Mouse (Mus musculus): ENCODE results near the gene Rab26. TPM values are rescaled to one million over a fixed set of nuclear protein-coding genes. Genes with fewer than 3 reads are reported as not detected.

Rab26 gene
- polyA plus RNA-seq, 1 experiment from 2014 or later: 1.6 TPM

GRCm38 (mm10) chr17:24544613-24545012 lies 10.6 kb upstream of the Rab26 start:
- no peak for ATAC-seq (ENCODE audit: low FRiP score, low read depth)
- H3K27ac ChIP-seq: no peak overlapping the region
- H3K4me2 ChIP-seq (replicated peaks): peak overlapping the region; percentile 41
- H3K36me3 ChIP-seq: no peaks in the 10 kb centered on the region
- H3K27me3 ChIP-seq (replicated peaks): peaks cover 17% of the 10 kb centered on the region
- 21% methylated on average over 12 of the region's 12 CpGs for WGBS
- H3K4me1 ChIP-seq: peaks cover 12% of the 10 kb centered on the region; the same call in 1 of the 2 replicates
- 0 out of 2 replicates have a peak overlapping the region, but pooled peaks have one; percentile 7 for H3K4me3 ChIP-seq
- no peaks in the 10 kb centered on the region for H3K9me3 ChIP-seq
- H3K9ac ChIP-seq: no peak overlapping the region

GRCm38 (mm10) chr17:24540375-24540774 lies 6.4 kb upstream of the Rab26 start:
- Histone ChIP-seq H3K9ac (no peak overlapping the region), H3K4me2 (replicated peaks) (no peak overlapping the region), H3K4me3 (no peak overlapping the region), H3K27ac (no peak overlapping the region), H3K9me3 (no peaks in the 10 kb centered on the region), H3K36me3 (no peaks in the 10 kb centered on the region), H3K27me3 (replicated peaks) (0 out of 2 replicates have a peak, but pooled peaks cover 3% of the 10 kb centered on the region), H3K4me1 (peaks cover 9% of the 10 kb centered on the region)
- WGBS: 8% methylated on average over 3 of the region's 3 CpGs
- no peak for ATAC-seq (ENCODE audit: low FRiP score, low read depth)

- no peak overlapping the region for H3K27ac ChIP-seq
- 74% methylated on average over 8 of the region's 8 CpGs for WGBS
- H3K27me3 ChIP-seq (replicated peaks): no peaks in the 10 kb centered on the region
- no peak overlapping the region for H3K4me3 ChIP-seq
- H3K4me2 ChIP-seq (replicated peaks): no peak overlapping the region
- no peak for ATAC-seq (ENCODE audit: low FRiP score, low read depth)
- no peak overlapping the region for H3K9ac ChIP-seq
- H3K9me3 ChIP-seq: no peaks in the 10 kb centered on the region
- H3K4me1 ChIP-seq: peaks cover 5% of the 10 kb centered on the region; the same call in 1 of the 2 replicates
- H3K36me3 ChIP-seq: no peaks in the 10 kb centered on the region
These were observed 4.9 kb upstream of the Rab26 start for GRCm38 (mm10) chr17:24538950-24539349.

- Histone ChIP-seq H3K9me3 (no peaks in the 10 kb centered on the region), H3K27ac (no peak overlapping the region), H3K4me2 (replicated peaks) (no peak overlapping the region), H3K27me3 (replicated peaks) (no peaks in the 10 kb centered on the region), H3K36me3 (no peaks in the 10 kb centered on the region), H3K4me3 (no peak overlapping the region), H3K4me1 (peaks cover 17% of the 10 kb centered on the region), H3K9ac (no peak overlapping the region)
- ATAC-seq (ENCODE audit: low FRiP score, low read depth): no peak
- WGBS: 46% methylated on average over 3 of the region's 3 CpGs
These were observed 3.5 kb upstream of the Rab26 start for GRCm38 (mm10) chr17:24537536-24537935.

GRCm38 (mm10) chr17:24535300-24535699 lies 1.3 kb upstream of the Rab26 start:
- Histone ChIP-seq H3K4me1 (peaks cover 26% of the 10 kb centered on the region), H3K27ac (no peak overlapping the region), H3K27me3 (replicated peaks) (no peaks in the 10 kb centered on the region), H3K9me3 (no peaks in the 10 kb centered on the region), H3K4me2 (replicated peaks) (no peak overlapping the region), H3K4me3 (no peak overlapping the region), H3K9ac (no peak overlapping the region), H3K36me3 (peaks cover 5% of the 10 kb centered on the region; the same call in 1 of the 2 replicates)
- WGBS: 51% methylated on average over 5 of the region's 5 CpGs
- ATAC-seq (ENCODE audit: low FRiP score, low read depth): no peak

GRCm38 (mm10) chr17:24533099-24533992 lies 664 bp downstream of the Rab26 start:
- WGBS: 6% methylated on average over 53 of the region's 53 CpGs
- Histone ChIP-seq H3K36me3 (peaks cover 7% of the 10 kb centered on the region; the same call in 1 of the 2 replicates), H3K4me3 (peak overlapping the region; percentile 26), H3K27ac (no peak overlapping the region), H3K27me3 (replicated peaks) (no peaks in the 10 kb centered on the region), H3K9me3 (no peaks in the 10 kb centered on the region), H3K4me1 (peaks cover 45% of the 10 kb centered on the region), H3K4me2 (replicated peaks) (peak overlapping the region; percentile 68), H3K9ac (0 out of 2 replicates have a peak overlapping the region, but pooled peaks have one; percentile 29)
- ATAC-seq (ENCODE audit: low FRiP score, low read depth): peak; percentile 41; the same call in 1 of the 2 replicates

GRCm38 (mm10) chr17:24532045-24532444 lies 2.0 kb downstream of the Rab26 start:
- 0 out of 2 replicates have a peak overlapping the region, but pooled peaks have one; percentile 14 for H3K9ac ChIP-seq
- WGBS: 78% methylated on average over 7 of the region's 7 CpGs
- no peak overlapping the region for H3K27ac ChIP-seq
- peaks cover 7% of the 10 kb centered on the region; the same call in 1 of the 2 replicates for H3K36me3 ChIP-seq
- no peak overlapping the region for H3K4me2 ChIP-seq (replicated peaks)
- ATAC-seq (ENCODE audit: low FRiP score, low read depth): no peak
- H3K27me3 ChIP-seq (replicated peaks): no peaks in the 10 kb centered on the region
- H3K4me3 ChIP-seq: no peak overlapping the region
- no peaks in the 10 kb centered on the region for H3K9me3 ChIP-seq
- peaks cover 42% of the 10 kb centered on the region for H3K4me1 ChIP-seq

GRCm38 (mm10) chr17:24531064-24531463 lies 2.9 kb downstream of the Rab26 start:
- WGBS: 69% methylated on average over 3 of the region's 3 CpGs
- Histone ChIP-seq H3K27ac (no peak overlapping the region), H3K4me2 (replicated peaks) (no peak overlapping the region), H3K4me3 (no peak overlapping the region), H3K4me1 (peaks cover 52% of the 10 kb centered on the region), H3K36me3 (peaks cover 7% of the 10 kb centered on the region; the same call in 1 of the 2 replicates), H3K9ac (no peak overlapping the region), H3K27me3 (replicated peaks) (no peaks in the 10 kb centered on the region), H3K9me3 (no peaks in the 10 kb centered on the region)
- no peak for ATAC-seq (ENCODE audit: low FRiP score, low read depth)

- peak overlapping the region; percentile 90 for H3K4me2 ChIP-seq (replicated peaks)
- no peak overlapping the region for H3K27ac ChIP-seq
- no peaks in the 10 kb centered on the region for H3K27me3 ChIP-seq (replicated peaks)
- no peaks in the 10 kb centered on the region for H3K9me3 ChIP-seq
- ATAC-seq (ENCODE audit: low FRiP score, low read depth): no peak
- 22% methylated on average over 8 of the region's 8 CpGs for WGBS
- 0 out of 2 replicates have a peak overlapping the region, but pooled peaks have one; percentile 9 for H3K4me3 ChIP-seq
- peak overlapping the region; percentile 58; the same call in 1 of the 2 replicates for H3K9ac ChIP-seq
- peaks cover 52% of the 10 kb centered on the region for H3K4me1 ChIP-seq
- peaks cover 7% of the 10 kb centered on the region; the same call in 1 of the 2 replicates for H3K36me3 ChIP-seq
These were observed 3.5 kb downstream of the Rab26 start for GRCm38 (mm10) chr17:24530361-24531050.

DNA sequence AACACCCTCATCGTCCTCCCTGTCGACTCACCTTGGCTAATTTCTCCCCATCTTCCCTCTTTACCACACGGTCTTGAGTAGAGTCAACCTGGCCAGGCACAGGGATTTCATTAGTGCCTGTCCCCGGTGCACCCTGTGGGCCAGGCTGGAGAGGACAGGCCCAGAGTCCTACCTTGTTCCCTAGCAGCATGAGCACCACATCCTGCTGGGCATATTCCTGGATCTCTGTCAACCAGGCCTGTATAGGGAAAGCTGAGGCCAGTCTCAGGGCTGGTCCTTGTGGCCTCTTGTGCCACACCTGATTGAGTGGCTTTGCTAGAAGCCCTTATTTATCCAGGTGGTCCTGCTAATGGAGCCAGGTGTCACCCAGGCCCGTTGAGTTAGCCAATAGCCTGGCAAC lies 4.1 kb downstream of the Rab26 start:
- peaks cover 7% of the 10 kb centered on the region; the same call in 1 of the 2 replicates for H3K36me3 ChIP-seq
- H3K9ac ChIP-seq: peak overlapping the region; percentile 58
- H3K27ac ChIP-seq: peak overlapping the region; percentile 22; the same call in 1 of the 2 replicates
- 17% methylated on average over 5 of the region's 5 CpGs for WGBS
- ATAC-seq (ENCODE audit: low FRiP score, low read depth): no peak
- peak overlapping the region; percentile 45 for H3K4me3 ChIP-seq
- peaks cover 55% of the 10 kb centered on the region for H3K4me1 ChIP-seq
- no peaks in the 10 kb centered on the region for H3K27me3 ChIP-seq (replicated peaks)
- no peaks in the 10 kb centered on the region for H3K9me3 ChIP-seq
- H3K4me2 ChIP-seq (replicated peaks): peak overlapping the region; percentile 90

DNA sequence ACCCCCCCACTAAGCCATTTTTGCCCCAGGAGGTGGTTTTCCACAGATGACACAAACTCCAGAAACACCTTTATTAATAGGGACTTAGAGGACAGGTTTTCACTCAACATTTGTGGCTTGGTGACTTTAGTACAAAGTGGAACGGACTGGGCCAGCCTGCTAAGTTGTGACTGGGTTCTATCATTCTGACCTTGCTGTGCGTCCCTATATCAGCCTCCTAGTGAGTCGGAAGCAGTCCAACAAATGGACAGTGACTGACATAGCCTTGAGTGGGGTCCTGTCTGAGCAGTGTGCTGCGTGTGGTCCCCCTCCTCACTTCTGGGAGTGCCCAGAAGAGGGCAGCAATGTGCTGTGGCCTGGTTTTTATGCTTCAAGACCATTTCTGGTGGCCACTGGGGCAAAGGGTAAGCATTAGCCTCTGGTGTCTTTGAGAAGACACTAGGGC lies 5.0 kb downstream of the Rab26 start:
- no peaks in the 10 kb centered on the region for H3K27me3 ChIP-seq (replicated peaks)
- WGBS: 1% methylated on average over 4 of the region's 4 CpGs
- H3K4me2 ChIP-seq (replicated peaks): peak overlapping the region; percentile 90
- H3K27ac ChIP-seq: no peak overlapping the region
- H3K9me3 ChIP-seq: no peaks in the 10 kb centered on the region
- H3K4me3 ChIP-seq: peak overlapping the region; percentile 45
- H3K36me3 ChIP-seq: peaks cover 7% of the 10 kb centered on the region; the same call in 1 of the 2 replicates
- no peak for ATAC-seq (ENCODE audit: low FRiP score, low read depth)
- peak overlapping the region; percentile 58 for H3K9ac ChIP-seq
- peaks cover 55% of the 10 kb centered on the region for H3K4me1 ChIP-seq

DNA sequence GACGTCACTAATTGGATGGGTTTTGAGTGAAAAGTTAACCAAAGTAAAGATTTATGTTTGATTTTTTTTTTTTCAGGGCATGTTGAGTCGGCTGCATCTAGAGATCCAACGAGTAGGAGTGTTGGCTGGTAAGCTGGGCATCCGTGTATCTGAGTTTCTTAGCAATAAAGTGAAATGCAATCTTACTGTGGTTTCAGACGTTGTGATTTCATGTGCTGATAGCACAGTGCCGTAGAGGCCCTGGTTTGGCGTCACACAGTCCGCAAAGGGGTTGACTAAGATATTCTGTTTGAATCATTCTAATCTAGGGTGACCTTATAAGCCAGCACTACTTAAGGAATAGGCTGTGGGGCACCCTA lies 5.5 kb downstream of the Rab26 start:
- Histone ChIP-seq H3K9ac (peak overlapping the region; percentile 58), H3K27me3 (replicated peaks) (no peaks in the 10 kb centered on the region), H3K4me3 (peak overlapping the region; percentile 45), H3K4me2 (replicated peaks) (peak overlapping the region; percentile 90), H3K27ac (no peak overlapping the region), H3K36me3 (peaks cover 7% of the 10 kb centered on the region; the same call in 1 of the 2 replicates), H3K9me3 (no peaks in the 10 kb centered on the region), H3K4me1 (peaks cover 53% of the 10 kb centered on the region)
- no peak for ATAC-seq (ENCODE audit: low FRiP score, low read depth)
- 1% methylated on average over 8 of the region's 8 CpGs for WGBS
